In the genomic region with DNA sequence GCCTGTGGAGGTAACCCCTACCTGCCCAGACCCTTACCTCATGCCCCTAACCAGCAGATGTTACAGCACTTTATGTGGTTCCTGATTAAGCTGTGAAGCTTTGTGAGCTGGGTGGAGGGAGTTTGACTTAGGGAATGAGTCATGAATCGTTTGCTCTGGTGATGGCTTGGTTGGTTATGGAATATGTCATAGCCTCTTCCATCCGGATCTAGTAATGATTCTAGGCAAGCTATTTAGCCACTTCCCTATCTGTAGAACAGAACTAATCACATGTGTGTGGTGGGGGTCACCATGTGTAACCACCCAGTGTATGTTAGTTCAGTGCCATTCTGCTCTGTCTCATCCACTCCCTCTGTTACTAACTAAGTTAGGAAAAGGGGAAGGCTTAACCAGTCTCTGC, we compare ENCODE assay signal across 13 mouse cellular contexts. TPM values are rescaled to one million over a fixed set of nuclear protein-coding genes. Genes with fewer than 3 reads are reported as not detected.
A peak's percentile ranks its signal among the peaks of the same experiment; 100 is the strongest.
DNase-seq lines count a peak whose midpoint lies in the region; ATAC-seq lines count a peak whose summit lies in the region.
"Had no signal": no experiment of that assay in that cellular context is flagged by ENCODE, and none has a peak within 500 bp of the region (broad histone marks: within the 10 kb centered on the region; RNA-seq: fewer than 3 reads in every experiment).

No protein-coding gene starts in this region.

- no peak for DNase-seq in frontal cortex, postnatal 25 days (ENCODE audit: low spot score in 2 of 2)
- DNase-seq in limb, embryonic 10.5 days (ENCODE audit: low spot score), result no peak
- no peak for DNase-seq in urinary bladder, adult 2 months (ENCODE audit: low spot score)
- no peak for DNase-seq in cerebellum, adult 8-10 months
- DNase-seq: thymus, adult 2 months had no signal

- H3K4me3 ChIP-seq in limb, embryonic 13.5 days, result no peak overlapping the region
- no peak overlapping the region for H3K4me3 ChIP-seq in limb, embryonic 10.5 days
- H3K4me3 ChIP-seq in embryonic facial prominence, embryonic 15.5 days (replicated peaks), result no peak overlapping the region
- no peak overlapping the region for H3K4me3 ChIP-seq in stomach, embryonic 15.5 days (replicated peaks)
- H3K4me3 ChIP-seq: forebrain, embryonic 15.5 days; heart, embryonic 10.5 days; liver, embryonic 15.5 days; midbrain, embryonic 12.5 days had no signal

- 0 out of 2 replicates have a peak, but pooled peaks have one; percentile 18 for ATAC-seq in frontal cortex, adult (ENCODE audit: low TSS enrichment)
- ATAC-seq in limb, embryonic 13.5 days (ENCODE audit: low FRiP score, low read depth), result no peak
- 0 out of 2 replicates have a peak, but pooled peaks have one; percentile 10 for ATAC-seq in embryonic facial prominence, embryonic 15.5 days (ENCODE audit: insufficient number of reproducible peaks, low FRiP score, low TSS enrichment, low read depth)
- ATAC-seq in stomach, embryonic 15.5 days (ENCODE audit: insufficient read depth, low FRiP score, low read depth), result no peak
- ATAC-seq: forebrain, embryonic 15.5 days had no signal

- 70% methylated on average over 2 of the region's 2 CpGs for WGBS in limb, embryonic 13.5 days
- WGBS in limb, embryonic 10.5 days, result 84% methylated on average over 2 of the region's 2 CpGs
- 61% methylated on average over 2 of the region's 2 CpGs for WGBS in embryonic facial prominence, embryonic 15.5 days
- 40% methylated on average over 2 of the region's 2 CpGs for WGBS in stomach, embryonic 15.5 days

- H3K4me2 ChIP-seq in limb, embryonic 13.5 days (replicated peaks), result no peak overlapping the region
- H3K4me2 ChIP-seq in embryonic facial prominence, embryonic 15.5 days (replicated peaks), result no peak overlapping the region
- no peak overlapping the region for H3K4me2 ChIP-seq in stomach, embryonic 15.5 days
- H3K4me2 ChIP-seq: forebrain, embryonic 15.5 days; liver, embryonic 15.5 days; midbrain, embryonic 12.5 days had no signal

- no peaks in the 10 kb centered on the region for H3K9me3 ChIP-seq in limb, embryonic 13.5 days
- no peaks in the 10 kb centered on the region for H3K9me3 ChIP-seq in limb, embryonic 10.5 days (replicated peaks)
- no peaks in the 10 kb centered on the region for H3K9me3 ChIP-seq in embryonic facial prominence, embryonic 15.5 days (replicated peaks)
- H3K9me3 ChIP-seq in stomach, embryonic 15.5 days, result no peaks in the 10 kb centered on the region
- H3K9me3 ChIP-seq: forebrain, embryonic 15.5 days; heart, embryonic 10.5 days; liver, embryonic 15.5 days; midbrain, embryonic 12.5 days had no signal

- no peak overlapping the region for H3K9ac ChIP-seq in limb, embryonic 13.5 days
- H3K9ac ChIP-seq in embryonic facial prominence, embryonic 15.5 days, result no peak overlapping the region
- no peak overlapping the region for H3K9ac ChIP-seq in stomach, embryonic 15.5 days
- H3K9ac ChIP-seq: forebrain, embryonic 15.5 days; liver, embryonic 15.5 days; midbrain, embryonic 12.5 days had no signal

- peaks cover 26% of the 10 kb centered on the region for H3K36me3 ChIP-seq in limb, embryonic 13.5 days
- H3K36me3 ChIP-seq in limb, embryonic 10.5 days, result peaks cover 28% of the 10 kb centered on the region
- peaks cover 13% of the 10 kb centered on the region for H3K36me3 ChIP-seq in embryonic facial prominence, embryonic 15.5 days
- peaks cover 5% of the 10 kb centered on the region; the same call in 1 of the 2 replicates for H3K36me3 ChIP-seq in stomach, embryonic 15.5 days

- 0 out of 2 replicates have a peak overlapping the region, but pooled peaks have one; percentile 6 for H3K27ac ChIP-seq in limb, embryonic 13.5 days
- H3K27ac ChIP-seq in limb, embryonic 10.5 days, result no peak overlapping the region
- H3K27ac ChIP-seq in embryonic facial prominence, embryonic 15.5 days (replicated peaks), result 0 out of 2 replicates have a peak overlapping the region, but pooled peaks have one; percentile 65
- peak overlapping the region; percentile 50; the same call in 1 of the 2 replicates for H3K27ac ChIP-seq in stomach, embryonic 15.5 days
- H3K27ac ChIP-seq: forebrain, embryonic 15.5 days; liver, embryonic 15.5 days; midbrain, embryonic 12.5 days had no signal

- H3K27me3 ChIP-seq in limb, embryonic 13.5 days, result no peaks in the 10 kb centered on the region
- H3K27me3 ChIP-seq in limb, embryonic 10.5 days (ENCODE audit: low read depth, poor library complexity, severe bottlenecking), result no peaks in the 10 kb centered on the region
- H3K27me3 ChIP-seq in embryonic facial prominence, embryonic 15.5 days, result no peaks in the 10 kb centered on the region
- H3K27me3 ChIP-seq in stomach, embryonic 15.5 days (replicated peaks), result no peaks in the 10 kb centered on the region
- H3K27me3 ChIP-seq: forebrain, embryonic 15.5 days; liver, embryonic 15.5 days; midbrain, embryonic 12.5 days had no signal

- H3K4me1 ChIP-seq in limb, embryonic 13.5 days, result peaks cover 47% of the 10 kb centered on the region
- peaks cover 36% of the 10 kb centered on the region for H3K4me1 ChIP-seq in limb, embryonic 10.5 days
- H3K4me1 ChIP-seq in embryonic facial prominence, embryonic 15.5 days, result peaks cover 37% of the 10 kb centered on the region
- peaks cover 18% of the 10 kb centered on the region; the same call in 1 of the 2 replicates for H3K4me1 ChIP-seq in stomach, embryonic 15.5 days

RNA-seq across cellular contexts. Expression of a gene that starts 52.6 kb away (rescaled TPM):
- polyA plus RNA-seq in limb, embryonic 13.5 days (2015; fragmentation: Nextera tagmentation; extraction: Ambion mirVana), result 14.0 and 17.4 TPM in 2 replicates
- polyA plus RNA-seq in limb, embryonic 10.5 days (2016; fragmentation: Nextera tagmentation; extraction: Ambion mirVana), result 15.5 and 15.7 TPM in 2 replicates
- 13.3 and 14.7 TPM in 2 replicates for polyA plus RNA-seq in embryonic facial prominence, embryonic 15.5 days (2015; fragmentation: Nextera tagmentation; extraction: Ambion mirVana)
- 12.9 and 14.1 TPM in 2 replicates for polyA plus RNA-seq in stomach, embryonic 15.5 days (2015; fragmentation: Nextera tagmentation; extraction: Ambion mirVana)
- 34.9 and 36.8 TPM in 2 replicates for polyA plus RNA-seq in urinary bladder, adult 2 months (2012; rRNA removed)

Comparison
In these comparisons a context has a peak if more than half of its experiments do, and no peak if none do; other contexts are left out.
1. ATAC-seq: peak in frontal cortex, adult (single experiment) and embryonic facial prominence, embryonic 15.5 days (single experiment); none in limb, embryonic 13.5 days (single experiment) and stomach, embryonic 15.5 days (single experiment).